Mouse (Mus musculus) kidney, adult 18-20 months (tissue): ENCODE measurements at regions not wholly inside any gene's neighbourhood (a gene's known extent, or its start where the extent isn't known, plus 50 kb on each side); places are given as distances from the start of the nearest gene placed in this dataset.

Experiments
- DNase-seq: peaks from one replicate; pipeline ENCODE4 v3.0.0; 2021

GRCm38 (mm10) chr1:137060914-137061313, 100.7 kb upstream of the Nr5a2 start:
- no peak for DNase-seq

- no peak for DNase-seq
These were observed 92.9 kb upstream of the Nr5a2 start for GRCm38 (mm10) chr1:137053134-137053533.

GRCm38 (mm10) chr1:137051515-137051914, 91.3 kb upstream of the Nr5a2 start:
- no peak for DNase-seq

GRCm38 (mm10) chr1:137044076-137044475, 83.8 kb upstream of the Nr5a2 start:
- DNase-seq, result no peak

- no peak for DNase-seq
These were observed 82.3 kb upstream of the Nr5a2 start for GRCm38 (mm10) chr1:137042414-137043010.

- no peak for DNase-seq
These were observed 80.7 kb upstream of the Nr5a2 start for GRCm38 (mm10) chr1:137040898-137041297.

GRCm38 (mm10) chr1:137034586-137034985, 74.3 kb upstream of the Nr5a2 start:
- no peak for DNase-seq

- DNase-seq, result no peak
These were observed 73.4 kb upstream of the Nr5a2 start for GRCm38 (mm10) chr1:137033679-137034078.

- no peak for DNase-seq
These were observed 63.5 kb upstream of the Nr5a2 start for GRCm38 (mm10) chr1:137023706-137024105.

- no peak for DNase-seq
These were observed 60.3 kb upstream of the Nr5a2 start for GRCm38 (mm10) chr1:137020528-137020927.

GRCm38 (mm10) chr1:137017642-137018041, 57.4 kb upstream of the Nr5a2 start:
- DNase-seq, result no peak

GRCm38 (mm10) chr1:137010240-137010926, 50.1 kb upstream of the Nr5a2 start:
- no peak for DNase-seq
